Mouse (Mus musculus): ENCODE measurements around the gene Dtx3l. TPM values are rescaled to one million over a fixed set of nuclear protein-coding genes. Genes with fewer than 3 reads are reported as not detected.
"Not testable (repeated sequence)": the region's sequence is repeated elsewhere in the genome, so short reads cannot be mapped to it uniquely, and the experiment has no call there.

Gene Dtx3l
- polyA plus RNA-seq, 1 experiment from 2014 or later = 3.5 TPM

DNA sequence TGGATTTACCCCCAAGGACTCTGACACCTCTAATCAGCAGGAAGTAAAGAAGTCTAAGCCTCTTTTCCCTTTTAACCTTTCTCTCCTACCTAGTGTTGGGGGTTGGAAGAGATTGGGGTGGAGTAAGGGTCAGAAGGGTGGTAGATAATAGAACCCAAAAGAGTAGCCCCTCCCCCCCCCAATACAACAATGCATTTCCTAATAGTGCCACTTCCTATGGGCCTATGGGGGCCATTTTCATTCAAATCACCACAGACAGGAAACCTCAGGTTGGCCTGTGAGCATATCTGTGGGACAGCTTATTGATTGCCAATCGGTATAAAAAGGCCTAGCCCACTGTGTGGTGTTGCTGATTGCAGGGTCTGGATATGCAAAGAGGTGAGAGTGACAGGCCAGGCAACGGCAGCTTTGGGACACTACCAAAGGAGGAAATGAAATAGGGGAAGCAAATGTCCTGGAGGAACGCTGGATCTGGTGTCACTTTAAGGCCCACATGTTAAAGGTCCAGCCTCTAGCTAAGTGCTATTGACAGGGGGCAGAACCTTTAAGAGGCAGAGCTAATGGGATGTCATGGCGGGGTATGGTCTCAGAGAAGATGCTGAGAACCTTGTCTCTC lies 34.7 kb downstream of the Dtx3l start:
- Histone ChIP-seq H3K9me3 (replicated peaks) (no peaks in the 10 kb centered on the region; the same call in 1 of the 2 replicates), H3K27me3 (replicated peaks) (no peaks in the 10 kb centered on the region), H3K9ac (no peak overlapping the region), H3K27ac (no peak overlapping the region), H3K4me2 (no peak overlapping the region), H3K4me3 (no peak overlapping the region), H3K36me3 (no peaks in the 10 kb centered on the region), H3K4me1 (peaks cover 19% of the 10 kb centered on the region)
- ATAC-seq = no peak
- WGBS (ENCODE audit: insufficient replicate concordance) = 40% methylated on average over 4 of the region's 4 CpGs

DNA sequence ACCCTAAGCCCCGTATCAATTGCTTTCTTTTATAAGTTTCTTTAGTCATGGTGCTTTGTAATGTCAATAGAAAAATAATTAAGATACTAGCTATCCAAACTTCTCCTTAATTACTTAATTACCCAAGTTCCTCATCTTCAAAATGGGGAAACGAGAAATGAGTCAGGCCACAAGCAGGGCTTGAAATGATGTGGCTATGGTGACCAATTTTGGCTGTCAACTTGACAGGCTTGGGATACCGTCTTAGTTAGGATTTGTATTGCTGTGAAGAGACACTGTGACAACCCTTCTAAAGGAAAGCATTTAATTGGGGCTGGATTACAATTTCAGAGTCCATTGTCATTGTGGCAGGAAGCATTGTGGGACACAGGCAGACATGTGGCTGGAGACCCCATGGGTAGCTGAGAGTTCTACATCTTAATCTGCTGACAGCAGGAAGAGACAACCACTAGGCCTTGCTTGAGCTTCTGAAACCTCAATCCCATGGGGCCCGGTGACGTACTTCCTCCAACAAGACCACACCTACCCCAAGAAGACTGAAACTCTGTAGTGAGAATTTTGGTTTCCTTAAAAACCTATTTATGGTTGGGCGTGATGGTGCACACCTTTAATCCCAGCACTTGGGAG lies 35.8 kb downstream of the Dtx3l start:
- ATAC-seq = no peak
- Histone ChIP-seq H3K4me1 (peaks cover 19% of the 10 kb centered on the region), H3K27ac (no peak overlapping the region), H3K9ac (no peak overlapping the region), H3K36me3 (no peaks in the 10 kb centered on the region), H3K27me3 (replicated peaks) (no peaks in the 10 kb centered on the region), H3K4me3 (no peak overlapping the region), H3K4me2 (no peak overlapping the region), H3K9me3 (replicated peaks) (no peaks in the 10 kb centered on the region; the same call in 1 of the 2 replicates)
- 59% methylated on average over 6 of the region's 6 CpGs for WGBS (ENCODE audit: insufficient replicate concordance)

- H3K4me3 ChIP-seq = no peak overlapping the region
- ATAC-seq = no peak
- no peak overlapping the region for H3K9ac ChIP-seq
- H3K36me3 ChIP-seq = no peaks in the 10 kb centered on the region
- H3K4me2 ChIP-seq = no peak overlapping the region
- WGBS (ENCODE audit: insufficient replicate concordance) = 65% methylated on average over 3 of the region's 3 CpGs
- no peaks in the 10 kb centered on the region; the same call in 1 of the 2 replicates for H3K9me3 ChIP-seq (replicated peaks)
- H3K27ac ChIP-seq = no peak overlapping the region
- peaks cover 14% of the 10 kb centered on the region for H3K4me1 ChIP-seq
- H3K27me3 ChIP-seq (replicated peaks) = no peaks in the 10 kb centered on the region
These were observed 38.4 kb downstream of the Dtx3l start for GRCm38 (mm10) chr16:35900541-35900940.

DNA sequence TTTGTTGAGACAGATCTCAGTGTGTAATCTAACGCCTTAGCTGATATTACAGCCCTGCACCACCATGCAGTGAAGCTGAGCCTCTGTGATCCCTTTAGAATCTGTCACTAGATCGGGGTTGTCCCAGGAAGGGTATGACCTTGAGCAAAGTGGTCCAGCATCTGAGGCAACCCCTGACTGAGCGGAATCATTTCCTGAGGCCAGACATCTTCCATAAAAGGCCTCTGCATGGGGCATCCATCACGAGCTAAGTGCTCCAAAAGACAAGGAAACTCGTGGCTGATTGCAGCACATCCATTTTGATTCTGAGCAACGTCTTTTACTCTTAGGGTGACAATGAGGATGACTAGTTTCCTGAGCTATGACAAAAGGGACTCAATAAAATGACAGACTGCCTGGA lies 44.0 kb downstream of the Dtx3l start:
- no peaks in the 10 kb centered on the region for H3K9me3 ChIP-seq (replicated peaks)
- 51% methylated on average over 6 of the region's 6 CpGs for WGBS (ENCODE audit: insufficient replicate concordance)
- H3K9ac ChIP-seq = no peak overlapping the region
- H3K4me3 ChIP-seq = no peak overlapping the region
- H3K27me3 ChIP-seq (replicated peaks) = 0 out of 2 replicates have a peak, but pooled peaks cover 8% of the 10 kb centered on the region
- ATAC-seq = no peak
- H3K4me2 ChIP-seq = no peak overlapping the region
- no peaks in the 10 kb centered on the region for H3K36me3 ChIP-seq
- H3K27ac ChIP-seq = no peak overlapping the region
- H3K4me1 ChIP-seq = no peaks in the 10 kb centered on the region

DNA sequence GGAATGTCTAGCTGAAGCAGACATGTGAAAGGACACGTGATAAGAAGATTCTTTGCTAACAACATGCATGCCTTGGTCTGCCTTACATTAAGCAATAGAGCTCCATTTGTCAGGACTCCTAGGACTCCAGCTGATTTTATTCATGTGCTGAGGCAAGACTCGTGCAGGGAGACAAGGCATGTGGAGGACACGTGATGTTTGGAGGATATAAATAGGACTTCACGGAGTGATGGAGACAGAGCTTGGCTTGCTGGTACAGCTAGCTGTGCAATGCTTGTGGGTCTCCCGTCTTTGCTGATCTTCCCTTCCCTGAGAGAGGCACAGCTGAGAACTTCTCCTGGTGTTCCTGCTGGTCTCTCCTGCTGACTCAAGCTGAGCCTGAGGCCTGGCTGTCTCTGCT lies 47.3 kb downstream of the Dtx3l start:
- ATAC-seq; H3K4me3 ChIP-seq; H3K4me1 ChIP-seq; H3K36me3 ChIP-seq; H3K4me2 ChIP-seq; H3K27me3 ChIP-seq (replicated peaks); H3K9ac ChIP-seq; H3K27ac ChIP-seq; H3K9me3 ChIP-seq (replicated peaks): not testable (repeated sequence)
- 61% methylated on average over 5 of the region's 5 CpGs for WGBS (ENCODE audit: insufficient replicate concordance)

- Histone ChIP-seq H3K4me2 (no peak overlapping the region), H3K4me3 (no peak overlapping the region), H3K9ac (no peak overlapping the region), H3K36me3 (no peaks in the 10 kb centered on the region), H3K4me1 (no peaks in the 10 kb centered on the region), H3K27me3 (replicated peaks) (0 out of 2 replicates have a peak, but pooled peaks cover 8% of the 10 kb centered on the region), H3K27ac (no peak overlapping the region), H3K9me3 (replicated peaks) (no peaks in the 10 kb centered on the region)
- ATAC-seq = no peak
- 61% methylated on average over 3 of the region's 3 CpGs for WGBS (ENCODE audit: insufficient replicate concordance)
These were observed 48.3 kb downstream of the Dtx3l start for GRCm38 (mm10) chr16:35890645-35891044.

- no peaks in the 10 kb centered on the region for H3K36me3 ChIP-seq
- WGBS (ENCODE audit: insufficient replicate concordance) = 72% methylated on average over 5 of the region's 5 CpGs
- H3K4me2 ChIP-seq = no peak overlapping the region
- H3K4me1 ChIP-seq = no peaks in the 10 kb centered on the region
- no peak for ATAC-seq
- H3K27ac ChIP-seq = no peak overlapping the region
- 0 out of 2 replicates have a peak, but pooled peaks cover 8% of the 10 kb centered on the region for H3K27me3 ChIP-seq (replicated peaks)
- H3K9me3 ChIP-seq (replicated peaks) = no peaks in the 10 kb centered on the region
- no peak overlapping the region for H3K9ac ChIP-seq
- H3K4me3 ChIP-seq = no peak overlapping the region
These were observed 50.0 kb downstream of the Dtx3l start for GRCm38 (mm10) chr16:35888910-35889309.

DNA sequence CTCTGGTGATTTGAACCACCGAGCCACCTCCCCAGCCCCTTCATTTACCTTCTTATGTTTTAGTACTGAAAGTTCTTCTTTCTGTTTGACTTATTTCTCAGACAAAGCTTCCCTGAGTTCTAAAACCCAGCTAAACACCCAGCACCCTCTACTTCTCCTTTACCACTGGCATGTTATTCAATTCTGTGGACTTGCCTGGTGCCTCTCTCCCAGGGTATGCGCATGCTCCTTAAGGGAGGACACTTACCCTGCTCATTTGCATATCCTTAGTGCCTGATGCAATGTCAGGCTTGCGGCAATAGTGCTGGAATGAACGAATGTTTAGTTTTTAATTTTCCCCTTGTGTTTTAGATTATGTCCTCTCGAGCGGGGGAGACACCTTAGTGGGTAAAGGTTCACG lies 50.8 kb downstream of the Dtx3l start:
- no peak overlapping the region for H3K4me2 ChIP-seq
- H3K4me1 ChIP-seq = no peaks in the 10 kb centered on the region
- no peaks in the 10 kb centered on the region for H3K9me3 ChIP-seq (replicated peaks)
- no peak overlapping the region for H3K4me3 ChIP-seq
- H3K9ac ChIP-seq = no peak overlapping the region
- no peaks in the 10 kb centered on the region for H3K36me3 ChIP-seq
- 0 out of 2 replicates have a peak, but pooled peaks cover 8% of the 10 kb centered on the region for H3K27me3 ChIP-seq (replicated peaks)
- WGBS (ENCODE audit: insufficient replicate concordance) = 70% methylated on average over 7 of the region's 7 CpGs
- H3K27ac ChIP-seq = no peak overlapping the region
- ATAC-seq = no peak

Other genes with a start within 250 kb of the Dtx3l start
- 7.1 and 7.8 TPM in 2 replicates for gene Dirc2, start 169.8 kb downstream of the Dtx3l start, polyA plus RNA-seq (2016; fragmentation: Nextera tagmentation; extraction: Ambion mirVana)
- gene Hspbap1, start 168.8 kb downstream of the Dtx3l start, polyA plus RNA-seq (2016; fragmentation: Nextera tagmentation; extraction: Ambion mirVana) = 22.4 and 23.0 TPM in 2 replicates
- gene Parp14, start 67.6 kb downstream of the Dtx3l start, polyA plus RNA-seq (2016; fragmentation: Nextera tagmentation; extraction: Ambion mirVana) = 0.81 and 1.2 TPM in 2 replicates
- 5.7 and 5.8 TPM in 2 replicates for gene Parp9, start 681 bp downstream of the Dtx3l start, polyA plus RNA-seq (2016; fragmentation: Nextera tagmentation; extraction: Ambion mirVana)
- gene Kpna1, start 39.6 kb upstream of the Dtx3l start, polyA plus RNA-seq (2016; fragmentation: Nextera tagmentation; extraction: Ambion mirVana) = 52.6 and 53.9 TPM in 2 replicates
- gene Wdr5b, start 102.0 kb upstream of the Dtx3l start, polyA plus RNA-seq (2016; fragmentation: Nextera tagmentation; extraction: Ambion mirVana) = 3.6 and 4.0 TPM in 2 replicates
- 242 and 259 TPM in 2 replicates for gene Fam162a, start 132.4 kb upstream of the Dtx3l start, polyA plus RNA-seq (2016; fragmentation: Nextera tagmentation; extraction: Ambion mirVana)
- 73.2 and 79.9 TPM in 2 replicates for gene Ccdc58, start 132.5 kb upstream of the Dtx3l start, polyA plus RNA-seq (2016; fragmentation: Nextera tagmentation; extraction: Ambion mirVana)
- gene Csta1, start 192.1 kb upstream of the Dtx3l start, polyA plus RNA-seq (2016; fragmentation: Nextera tagmentation; extraction: Ambion mirVana) = not detected in 2 replicates
- gene Stfa2l1, start 217.7 kb upstream of the Dtx3l start, polyA plus RNA-seq (2016; fragmentation: Nextera tagmentation; extraction: Ambion mirVana) = 8.1 and 13.6 TPM in 2 replicates
- gene Gm5483, start 245.1 kb upstream of the Dtx3l start, polyA plus RNA-seq (2016; fragmentation: Nextera tagmentation; extraction: Ambion mirVana) = 31.9 and 37.4 TPM in 2 replicates